Mouse (Mus musculus) heart, postnatal 36 days (tissue): ENCODE data around the gene 4933414I15Rik. TPM values are rescaled to one million over a fixed set of nuclear protein-coding genes. Genes with fewer than 3 reads are reported as not detected.

Experiments
- total RNA-seq, 2 experiments: library from RNA; stranded (reverse); gene quantifications; 2 replicates each; pipeline ENCODE4 v1.2.3; 2021

The 4933414I15Rik gene
- total RNA-seq, 2 experiments from 2014 or later, result not detected

Other genes with a start within 250 kb of the 4933414I15Rik start
- gene Zfp354c, start 116.0 kb downstream of the 4933414I15Rik start, total RNA-seq, result 1 to 10 TPM; 3.8 to 5.0 TPM
- 1 to 10 TPM; 1.5 to 1.6 TPM for gene Zfp879, start 102.2 kb downstream of the 4933414I15Rik start, total RNA-seq
- gene Grm6, start 93.1 kb downstream of the 4933414I15Rik start, total RNA-seq, result not detected
- 1 to 10 TPM; 1.1 to 1.3 TPM for gene Zfp454, start 56.1 kb downstream of the 4933414I15Rik start, total RNA-seq
- 1 to 10 TPM; 3.1 TPM for gene Zfp2, start 27.6 kb downstream of the 4933414I15Rik start, total RNA-seq
- 1 to 10 TPM; 1.4 TPM for gene Zfp354b, start 12.1 kb downstream of the 4933414I15Rik start, total RNA-seq
- gene Prop1, start 10.0 kb upstream of the 4933414I15Rik start, total RNA-seq, result not detected
- not detected for gene Olfr1378, start 22.8 kb upstream of the 4933414I15Rik start, total RNA-seq
- gene Olfr1377, start 38.2 kb upstream of the 4933414I15Rik start, total RNA-seq, result not detected
- gene Olfr51, start 59.8 kb upstream of the 4933414I15Rik start, total RNA-seq, result not detected
- gene Olfr54, start 70.5 kb upstream of the 4933414I15Rik start, total RNA-seq, result not detected
- not detected for gene Olfr1375, start 104.3 kb upstream of the 4933414I15Rik start, total RNA-seq
- gene Zfp354a, start 115.5 kb upstream of the 4933414I15Rik start, total RNA-seq, result 1 to 10 TPM; 1.4 to 1.8 TPM